Mouse (Mus musculus) liver, embryonic 11.5 days (tissue): ENCODE measurements around the gene Tesk2. TPM values are rescaled to one million over a fixed set of nuclear protein-coding genes. Genes with fewer than 3 reads are reported as not detected.
"Not testable (repeated sequence)": the region's sequence is repeated elsewhere in the genome, so short reads cannot be mapped to it uniquely, and the experiment has no call there.

Experiments
- ATAC-seq: fragments of 200-750 bp; cut with Nextera tagmentation; replicated peaks from 2 replicates; pipeline ENCODE4 v1.8.0; 2017; ENCODE audit warnings: moderate number of reproducible peaks, mild to moderate bottlenecking, moderate TSS enrichment, moderate library complexity; ENCODE audit not compliant: low FRiP score
- DNase-seq: peaks from one replicate; pipeline ENCODE4 v3.0.0-alpha.2; 2017; ENCODE audit warnings: low spot score
- H3K27ac ChIP-seq: fragments of 300-500 bp; sonication (generic); 2 replicates; pipeline ENCODE4 v1.5.1; 2014; ENCODE audit warnings: mild to moderate bottlenecking, low read depth, low read length, control low read depth
- H3K27me3 ChIP-seq: fragments of 300-500 bp; sonication (generic); replicated peaks from 2 replicates; pipeline ENCODE4 v1.6.1; 2014; ENCODE audit warnings: low read length, mixed read lengths; ENCODE audit not compliant: control insufficient read depth, insufficient read depth
- H3K36me3 ChIP-seq: fragments of 300-500 bp; sonication (generic); 2 replicates; pipeline ENCODE4 v1.6.1; 2014; ENCODE audit warnings: mild to moderate bottlenecking, low read length, moderate library complexity, mixed read lengths; ENCODE audit not compliant: control insufficient read depth, insufficient read depth
- H3K4me1 ChIP-seq: fragments of 300-500 bp; sonication (generic); replicated peaks from 2 replicates; pipeline ENCODE4 v1.6.1; 2014; ENCODE audit warnings: low read length, mixed read lengths; ENCODE audit not compliant: control insufficient read depth, insufficient read depth
- H3K4me2 ChIP-seq: fragments of 300-500 bp; sonication (generic); 2 replicates; pipeline ENCODE4 v1.6.1; 2014; ENCODE audit warnings: mild to moderate bottlenecking, control low read depth, moderate library complexity
- H3K4me3 ChIP-seq: fragments of 300-500 bp; sonication (generic); 2 replicates; pipeline ENCODE4 v1.5.1; 2014; ENCODE audit warnings: low read depth, low read length, control low read depth
- H3K9ac ChIP-seq: fragments of 300-500 bp; sonication (generic); 2 replicates; pipeline ENCODE4 v1.6.1; 2014; ENCODE audit warnings: low read depth, low read length, control low read depth
- H3K9me3 ChIP-seq: fragments of 300-500 bp; sonication (generic); 2 replicates; pipeline ENCODE4 v1.6.1; 2016; ENCODE audit warnings: low read length, inconsistent platforms, mixed read lengths; ENCODE audit not compliant: control insufficient read depth
- WGBS: fragments of 180-500 bp; shearing (Covaris S2); extraction: QIAGEN DNeasy Blood & Tissue Kit; methylation state at CpG from one replicate; pipeline ENCODE4 v1.1.7; 2014; 5-methylcytosine and 5-hydroxymethylcytosine counted together
- polyA plus RNA-seq: library from polyadenylated mRNA; unstranded; fragments of >200 nt; fragmentation: Nextera tagmentation; extraction: Ambion mirVana; gene quantifications from 2 replicates; pipeline ENCODE4 v1.2.1, GENCODE M21; 2014

Tesk2 gene
- polyA plus RNA-seq, 1 experiment from 2014 or later, result 3.1 TPM

DNA sequence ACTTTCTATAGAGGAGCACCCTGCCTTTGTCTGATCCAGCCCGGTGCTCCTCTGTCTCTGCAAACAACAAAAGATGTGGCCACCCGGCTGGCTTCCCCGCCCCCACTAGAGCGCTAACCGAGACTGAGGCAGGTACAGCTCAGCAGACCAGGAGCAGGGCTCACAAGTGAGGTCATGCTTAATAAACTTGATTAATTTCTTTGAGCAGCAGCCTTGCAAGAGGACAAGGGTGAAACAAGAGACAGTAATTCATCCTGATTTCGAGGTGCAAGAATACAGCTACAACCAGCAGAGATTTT is 109.3 kb downstream of the Tesk2 start:
- ATAC-seq (no peak), DNase-seq (no peak)
- H3K27me3 ChIP-seq, result no peaks in the 10 kb centered on the region
- H3K36me3 ChIP-seq, result no peaks in the 10 kb centered on the region
- H3K27ac ChIP-seq, result no peak overlapping the region
- H3K9ac ChIP-seq, result no peak overlapping the region
- H3K4me3 ChIP-seq, result no peak overlapping the region
- WGBS, result 48% methylated on average over 6 of the region's 6 CpGs
- H3K9me3 ChIP-seq, result no peaks in the 10 kb centered on the region
- no peak overlapping the region for H3K4me2 ChIP-seq
- H3K4me1 ChIP-seq, result no peaks in the 10 kb centered on the region

DNA sequence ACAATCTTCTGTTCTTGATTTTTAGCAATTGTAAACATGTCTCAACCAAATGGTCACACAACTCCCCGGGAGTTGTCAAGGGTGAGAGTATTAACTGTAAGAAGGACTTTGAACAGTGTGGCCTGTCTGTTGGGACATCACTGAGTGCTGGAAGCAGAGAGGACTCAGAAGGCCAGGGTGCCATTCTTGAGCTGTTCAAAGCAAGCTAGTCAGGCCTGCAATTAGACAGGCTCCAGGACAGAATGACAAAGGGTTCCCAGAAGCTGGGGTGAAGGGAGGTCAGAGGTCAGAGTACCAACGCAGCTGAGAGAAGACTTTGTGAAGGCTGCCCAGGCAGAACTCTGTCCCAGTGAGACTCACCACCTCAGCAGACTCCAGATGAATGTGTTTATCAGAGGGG is 118.3 kb downstream of the Tesk2 start:
- no peak for DNase-seq
- Histone ChIP-seq H3K36me3 (no peaks in the 10 kb centered on the region), H3K4me3 (no peak overlapping the region), H3K27me3 (peaks cover 23% of the 10 kb centered on the region), H3K27ac (no peak overlapping the region), H3K9me3 (no peaks in the 10 kb centered on the region), H3K4me1 (no peaks in the 10 kb centered on the region), H3K9ac (no peak overlapping the region), H3K4me2 (no peak overlapping the region)
- no peak for ATAC-seq
- WGBS, result 41% methylated on average over 2 of the region's 2 CpGs

DNA sequence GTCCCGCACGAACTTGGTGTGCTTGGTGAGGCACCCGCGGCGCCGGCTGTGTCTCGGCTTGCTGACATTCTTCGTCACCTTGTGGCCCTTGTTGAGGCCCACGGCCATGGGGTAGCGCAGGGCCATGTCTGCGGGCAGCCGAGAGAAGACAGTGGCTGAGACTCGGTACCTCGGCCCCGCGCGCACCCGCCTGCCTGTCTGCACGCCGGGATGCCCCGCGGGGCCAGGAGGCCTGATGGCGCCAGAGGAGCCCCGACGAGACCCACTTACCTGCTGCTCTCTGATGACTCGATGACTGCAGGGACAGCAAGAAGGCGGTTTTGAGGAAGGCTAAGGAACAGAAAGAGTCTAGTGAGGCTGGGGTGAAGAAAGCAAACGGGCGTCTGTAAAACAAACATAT is 119.3 kb downstream of the Tesk2 start:
- DNase-seq, H3K9ac ChIP-seq, ATAC-seq, H3K4me3 ChIP-seq, H3K27ac ChIP-seq, H3K36me3 ChIP-seq, H3K9me3 ChIP-seq, H3K4me1 ChIP-seq, H3K4me2 ChIP-seq: not testable (repeated sequence)
- 14% methylated on average over 20 of the region's 29 CpGs for WGBS
- peaks cover 23% of the 10 kb centered on the region for H3K27me3 ChIP-seq

DNA sequence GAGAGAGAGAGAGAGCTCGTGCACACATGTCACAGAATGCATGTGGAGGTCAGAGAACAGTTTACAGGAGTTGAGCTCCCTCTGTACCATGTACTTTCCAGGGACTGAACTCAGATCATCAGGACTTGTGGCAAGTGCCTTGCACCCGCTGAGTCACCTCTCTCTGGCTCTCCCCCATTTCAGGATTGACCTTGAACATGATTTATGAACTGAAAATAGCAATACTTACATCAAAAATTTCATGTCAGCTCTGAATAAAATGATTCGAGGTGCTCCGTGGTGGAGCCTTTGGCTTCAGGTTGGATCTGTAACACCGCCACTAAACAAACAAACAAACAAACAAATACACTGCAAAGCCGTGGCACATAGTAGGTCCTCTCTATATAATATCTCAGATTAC is 120.1 kb downstream of the Tesk2 start:
- no peak for DNase-seq
- Histone ChIP-seq H3K4me1 (no peaks in the 10 kb centered on the region), H3K9ac (no peak overlapping the region), H3K9me3 (0 out of 2 replicates have a peak, but pooled peaks cover 2% of the 10 kb centered on the region), H3K4me2 (no peak overlapping the region), H3K27me3 (peaks cover 23% of the 10 kb centered on the region), H3K36me3 (no peaks in the 10 kb centered on the region), H3K4me3 (no peak overlapping the region), H3K27ac (no peak overlapping the region)
- no peak for ATAC-seq
- 74% methylated on average over 6 of the region's 6 CpGs for WGBS

DNA sequence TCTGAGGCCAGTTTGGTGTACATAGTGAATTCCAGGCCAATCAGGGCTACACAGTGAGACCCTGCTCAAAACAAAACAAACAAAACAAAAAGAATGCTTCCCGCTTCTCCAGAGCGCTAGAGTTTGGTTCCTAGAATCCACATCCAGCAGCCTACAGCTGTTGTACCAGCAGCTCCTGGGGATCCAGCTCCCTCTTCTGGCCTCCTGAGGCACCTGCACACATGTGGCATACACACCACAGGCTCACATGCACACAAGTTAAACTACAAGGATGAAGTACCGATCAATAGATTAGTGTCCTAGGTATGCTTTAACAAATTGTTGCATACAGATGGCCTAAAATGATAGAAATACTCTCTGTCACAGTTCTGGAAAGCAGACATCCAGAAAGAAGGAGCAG is 123.6 kb downstream of the Tesk2 start:
- Histone ChIP-seq H3K4me1 (no peaks in the 10 kb centered on the region), H3K4me2 (no peak overlapping the region), H3K36me3 (no peaks in the 10 kb centered on the region), H3K27ac (no peak overlapping the region), H3K27me3 (peaks cover 17% of the 10 kb centered on the region), H3K9me3 (0 out of 2 replicates have a peak, but pooled peaks cover 2% of the 10 kb centered on the region), H3K4me3 (no peak overlapping the region), H3K9ac (no peak overlapping the region)
- 92% methylated on average over 3 of the region's 3 CpGs for WGBS
- no peak for ATAC-seq
- no peak for DNase-seq

GRCm38 (mm10) chr4:116849901-116850300 is 129.2 kb downstream of the Tesk2 start:
- H3K27me3 ChIP-seq, result no peaks in the 10 kb centered on the region; the same call in 1 of the 2 replicates
- H3K4me2 ChIP-seq, result no peak overlapping the region
- H3K9ac ChIP-seq, result no peak overlapping the region
- H3K4me1 ChIP-seq, result no peaks in the 10 kb centered on the region
- ATAC-seq, result no peak
- H3K27ac ChIP-seq, result no peak overlapping the region
- no peak overlapping the region for H3K4me3 ChIP-seq
- H3K9me3 ChIP-seq, result no peaks in the 10 kb centered on the region
- no peaks in the 10 kb centered on the region for H3K36me3 ChIP-seq
- DNase-seq, result no peak
- 78% methylated on average over 3 of the region's 3 CpGs for WGBS

DNA sequence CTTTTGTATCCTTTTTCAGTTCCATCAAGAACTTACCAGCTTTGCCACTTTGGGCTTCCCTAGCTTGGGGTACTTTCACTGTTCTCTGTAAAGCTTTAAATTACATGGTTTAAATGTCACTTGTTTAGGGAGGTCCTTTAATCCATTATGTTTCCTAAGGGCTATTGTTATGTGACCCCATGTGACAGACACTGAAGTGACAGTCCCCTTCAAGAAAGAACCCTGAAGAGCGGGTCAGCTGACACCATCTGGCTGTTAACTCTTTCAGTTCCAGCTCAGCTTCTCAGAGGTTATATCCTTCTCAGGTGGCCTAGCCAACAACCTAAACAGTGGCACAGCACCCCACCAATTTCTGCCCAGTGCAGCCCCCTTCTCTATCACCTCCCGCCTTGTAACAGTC is 133.5 kb downstream of the Tesk2 start:
- H3K9me3 ChIP-seq, result no peaks in the 10 kb centered on the region
- no peaks in the 10 kb centered on the region for H3K36me3 ChIP-seq
- no peak overlapping the region for H3K4me2 ChIP-seq
- no peak overlapping the region for H3K27ac ChIP-seq
- H3K9ac ChIP-seq, result no peak overlapping the region
- DNase-seq (no peak), ATAC-seq (no peak)
- 24% methylated on average over 2 of the region's 2 CpGs for WGBS
- no peaks in the 10 kb centered on the region for H3K4me1 ChIP-seq
- no peak overlapping the region for H3K4me3 ChIP-seq
- H3K27me3 ChIP-seq, result no peaks in the 10 kb centered on the region; the same call in 1 of the 2 replicates

Other genes with a start within 250 kb of the Tesk2 start
- 8.5 and 9.6 TPM in 2 replicates for gene Ipp, start 213.4 kb upstream of the Tesk2 start, polyA plus RNA-seq
- gene Tmem69, start 165.0 kb upstream of the Tesk2 start, polyA plus RNA-seq, result 51.5 and 55.5 TPM in 2 replicates
- gene Gpbp1l1, start 163.3 kb upstream of the Tesk2 start, polyA plus RNA-seq, result 33.7 and 35.4 TPM in 2 replicates
- 2.1 and 4.4 TPM in 2 replicates for gene Ccdc17, start 124.3 kb upstream of the Tesk2 start, polyA plus RNA-seq
- gene Nasp, start 93.0 kb upstream of the Tesk2 start, polyA plus RNA-seq, result 185 and 187 TPM in 2 replicates
- gene Akr1a1, start 69.3 kb upstream of the Tesk2 start, polyA plus RNA-seq, result 449 and 453 TPM in 2 replicates
- gene Prdx1, start 35.4 kb upstream of the Tesk2 start, polyA plus RNA-seq, result 1,160 and 1,259 TPM in 2 replicates
- gene Mmachc, start 12.5 kb upstream of the Tesk2 start, polyA plus RNA-seq, result 24.2 and 27.4 TPM in 2 replicates
- 24.4 and 25.1 TPM in 2 replicates for gene Ccdc163, start 12.4 kb upstream of the Tesk2 start, polyA plus RNA-seq
- 33.0 and 34.2 TPM in 2 replicates for gene Toe1, start 86.7 kb downstream of the Tesk2 start, polyA plus RNA-seq
- 9.3 and 11.1 TPM in 2 replicates for gene Mutyh, start 86.8 kb downstream of the Tesk2 start, polyA plus RNA-seq
- 1.2 and 1.4 TPM in 2 replicates for gene Hpdl, start 100.8 kb downstream of the Tesk2 start, polyA plus RNA-seq
- 0.23 and 0.29 TPM in 2 replicates for gene Zswim5, start 156.4 kb downstream of the Tesk2 start, polyA plus RNA-seq